Mouse (Mus musculus): Measurements from ENCODE around the gene Chst8. TPM values are rescaled to one million over a fixed set of nuclear protein-coding genes. Genes with fewer than 3 reads are reported as not detected.

Gene Chst8
- total RNA-seq, 2 experiments from 2014 or later = 5.5 to 6.0 TPM

DNA sequence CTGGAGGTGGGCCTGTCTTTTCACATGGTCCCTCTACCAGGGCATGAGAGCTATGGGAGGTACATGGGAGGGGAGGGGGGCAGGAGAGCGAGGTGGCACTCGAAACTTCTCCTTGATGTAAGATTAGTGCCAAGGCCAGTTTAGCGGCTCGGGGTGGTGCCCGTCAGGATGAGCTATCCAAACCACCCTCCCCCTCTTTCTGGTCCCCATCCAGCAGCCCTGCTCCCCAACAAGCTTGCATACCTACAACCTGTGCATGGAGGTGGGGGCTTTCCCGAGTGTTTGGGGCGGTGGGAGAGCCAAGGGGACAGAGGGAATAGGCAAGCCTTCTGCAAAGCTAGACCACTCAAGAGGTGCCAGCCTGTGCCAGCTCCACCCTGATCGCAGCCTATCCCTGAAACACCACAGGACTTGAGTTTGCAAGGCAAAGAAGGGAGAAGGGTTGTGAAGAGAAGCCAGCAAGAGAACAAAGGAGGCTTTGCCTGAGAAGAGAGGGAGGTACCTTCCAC, 182.8 kb downstream of the Chst8 start:
- peak; percentile 35 for DNase-seq

Other genes with a start within 250 kb of the Chst8 start
- 10 to 100 TPM; 15.4 to 17.4 TPM for gene Kctd15, start 156.0 kb downstream of the Chst8 start, total RNA-seq (2021)
- 10 to 100 TPM; 56.6 to 58.9 TPM for gene Pepd, start 99.7 kb upstream of the Chst8 start, total RNA-seq (2021)
- 10 to 100 TPM; 41.6 to 51.3 TPM for gene Cebpg, start 243.9 kb upstream of the Chst8 start, total RNA-seq (2021)